Mouse (Mus musculus) left cerebral cortex, postnatal 4 days (tissue): ENCODE results near the gene Rassf3. TPM values are rescaled to one million over a fixed set of nuclear protein-coding genes. Genes with fewer than 3 reads are reported as not detected.
A peak's percentile ranks its signal among the peaks of the same experiment; 100 is the strongest.

Experiments
- DNase-seq: peaks from one replicate; pipeline ENCODE4 v3.0.0-alpha.2; 2022
- intact Hi-C: fragments of 180-260 bp; cut with DNase I; formaldehyde crosslinking; loops from one replicate; pipeline ENCODE4 v1.15.1; 2025
- total RNA-seq, 2 experiments: library from RNA; stranded (reverse); gene quantifications; 2 replicates each; pipeline ENCODE4 v1.2.3; 2021

Gene Rassf3
- total RNA-seq, 2 experiments from 2014 or later = 17.4 to 22.9 TPM

DNA sequence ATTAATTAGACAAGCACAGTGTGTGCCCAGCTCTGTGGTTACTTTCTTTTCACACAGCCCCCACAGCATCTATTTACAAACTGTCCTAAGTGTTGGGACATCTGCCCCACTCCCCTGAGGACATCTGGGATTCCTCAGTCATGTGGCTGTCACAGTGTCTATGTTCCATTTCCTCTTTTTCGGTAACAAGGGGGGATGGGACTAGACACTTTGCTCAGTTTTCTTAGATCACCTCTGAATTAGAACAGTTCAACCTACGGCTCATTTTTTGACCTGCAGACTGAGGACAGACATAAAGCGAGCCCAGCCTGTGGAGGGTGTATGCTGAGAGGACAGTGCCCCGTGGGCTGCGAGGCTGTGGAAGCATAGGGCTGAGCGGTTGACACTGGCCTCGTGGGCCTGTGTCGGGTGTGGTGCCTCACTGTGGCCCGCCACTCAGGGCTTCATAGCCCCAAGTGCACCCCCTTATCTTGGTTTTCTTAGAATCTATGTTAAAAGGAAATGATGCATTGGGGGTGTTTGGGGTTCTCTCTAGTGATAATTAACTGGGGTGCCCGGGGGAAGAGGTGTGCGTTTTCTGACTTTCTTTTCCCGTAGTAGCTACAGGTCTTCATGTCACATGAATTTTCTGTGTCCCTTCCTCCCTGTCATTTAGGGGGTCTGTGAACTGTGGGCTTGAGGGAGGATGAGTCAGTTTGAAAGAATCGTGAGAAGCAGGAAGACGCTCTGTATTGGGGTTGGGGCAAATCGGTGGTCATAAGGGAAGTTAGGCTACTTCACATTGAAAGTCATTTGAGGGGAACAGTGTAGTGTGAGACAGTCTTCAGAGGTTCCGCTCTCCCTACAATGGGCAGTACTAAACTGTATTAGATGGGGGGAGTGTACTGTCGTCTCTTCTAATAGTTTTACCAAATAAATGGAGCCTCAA lies 101.2 kb downstream of the Rassf3 start:
- no peak for DNase-seq
- intact Hi-C loops = no loop called here

GRCm38 (mm10) chr10:121374013-121374412 lies 102.1 kb downstream of the Rassf3 start:
- intact Hi-C loops = no loop called here
- DNase-seq = no peak

GRCm38 (mm10) chr10:121370777-121371176 lies 105.4 kb downstream of the Rassf3 start:
- intact Hi-C loops = no loop called here
- no peak for DNase-seq

DNA sequence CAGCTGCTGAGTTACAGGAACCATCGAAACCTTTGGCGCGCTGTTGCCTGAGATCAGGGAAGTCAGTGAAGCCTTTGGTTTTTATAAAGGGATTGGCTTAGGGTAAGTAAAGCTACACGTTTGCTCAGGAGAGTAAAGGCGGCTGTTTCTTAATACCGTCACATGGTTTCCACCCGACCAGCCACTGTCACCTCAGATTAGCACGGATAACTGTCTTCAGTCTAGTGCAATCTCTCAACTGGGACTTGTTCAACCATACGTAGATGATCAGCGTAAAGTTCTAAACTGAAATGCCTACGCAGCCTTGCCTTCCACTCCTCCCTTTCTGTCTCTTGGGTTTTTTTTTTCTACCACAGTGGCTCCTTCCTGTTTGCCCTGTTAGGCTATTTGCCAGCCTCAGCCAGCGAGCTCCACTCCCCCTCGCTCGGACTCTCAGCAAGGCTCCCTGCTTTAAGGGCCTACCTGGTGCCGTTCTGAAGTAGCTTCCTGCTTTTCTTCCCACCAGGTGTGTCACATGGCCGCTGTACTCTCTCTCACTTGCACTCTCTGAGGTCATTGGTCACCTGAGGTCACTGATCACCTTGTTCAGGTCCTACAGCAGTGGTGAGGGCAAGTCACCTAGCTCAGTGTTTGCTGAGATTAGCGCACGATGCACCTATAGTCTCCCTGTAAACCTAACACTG lies 107.2 kb downstream of the Rassf3 start:
- intact Hi-C loops = no loop called here
- no peak for DNase-seq

- DNase-seq = no peak
- intact Hi-C loops = no loop called here
Measured at GRCm38 (mm10) chr10:121367780-121368179, 108.4 kb downstream of the Rassf3 start.

DNA sequence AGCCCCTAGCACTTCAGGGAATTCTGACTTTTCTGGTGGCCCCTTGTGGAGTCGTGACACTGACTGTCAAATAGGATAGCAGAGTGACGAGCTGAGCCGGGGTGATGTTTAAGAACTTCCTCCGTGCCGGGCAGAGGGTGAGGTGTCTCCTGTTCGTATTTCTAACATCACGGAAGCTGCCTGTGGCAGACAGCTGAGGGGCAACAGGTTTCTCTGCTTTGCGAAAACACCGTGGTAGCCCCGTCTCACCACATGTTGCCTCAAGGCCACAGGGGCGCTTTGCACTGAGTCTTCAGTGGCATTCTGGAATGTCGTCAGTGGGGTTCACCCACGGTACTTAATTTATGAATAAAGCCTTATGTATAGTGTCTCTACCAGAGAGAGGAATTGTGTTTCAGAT lies 108.9 kb downstream of the Rassf3 start:
- no peak for DNase-seq
- intact Hi-C loops = no loop called here

DNA sequence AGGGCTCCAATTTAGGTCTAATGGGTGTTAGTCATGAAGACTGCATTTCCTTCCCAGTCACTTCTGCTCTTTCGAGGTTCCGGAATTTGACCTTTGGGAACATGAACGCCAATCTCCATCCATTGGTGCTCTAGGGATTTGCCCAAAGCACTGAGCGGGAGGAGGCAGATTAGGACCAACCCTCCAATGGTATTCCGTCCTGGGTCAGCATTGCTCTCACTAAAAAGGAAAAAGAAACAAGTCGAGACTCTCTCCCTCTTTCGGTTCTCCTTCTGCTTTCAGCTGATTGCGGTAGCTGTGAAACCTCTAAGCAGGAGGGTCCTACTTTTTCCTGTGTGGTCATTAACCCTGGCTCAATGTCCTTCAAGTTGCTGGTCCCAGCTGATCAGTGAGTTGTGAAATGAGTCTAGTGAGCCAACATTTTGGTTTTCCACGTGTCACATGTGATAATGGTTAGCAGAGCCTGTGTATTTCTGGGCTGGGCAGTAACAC lies 110.3 kb downstream of the Rassf3 start:
- intact Hi-C loops = no loop called here
- DNase-seq = no peak

DNA sequence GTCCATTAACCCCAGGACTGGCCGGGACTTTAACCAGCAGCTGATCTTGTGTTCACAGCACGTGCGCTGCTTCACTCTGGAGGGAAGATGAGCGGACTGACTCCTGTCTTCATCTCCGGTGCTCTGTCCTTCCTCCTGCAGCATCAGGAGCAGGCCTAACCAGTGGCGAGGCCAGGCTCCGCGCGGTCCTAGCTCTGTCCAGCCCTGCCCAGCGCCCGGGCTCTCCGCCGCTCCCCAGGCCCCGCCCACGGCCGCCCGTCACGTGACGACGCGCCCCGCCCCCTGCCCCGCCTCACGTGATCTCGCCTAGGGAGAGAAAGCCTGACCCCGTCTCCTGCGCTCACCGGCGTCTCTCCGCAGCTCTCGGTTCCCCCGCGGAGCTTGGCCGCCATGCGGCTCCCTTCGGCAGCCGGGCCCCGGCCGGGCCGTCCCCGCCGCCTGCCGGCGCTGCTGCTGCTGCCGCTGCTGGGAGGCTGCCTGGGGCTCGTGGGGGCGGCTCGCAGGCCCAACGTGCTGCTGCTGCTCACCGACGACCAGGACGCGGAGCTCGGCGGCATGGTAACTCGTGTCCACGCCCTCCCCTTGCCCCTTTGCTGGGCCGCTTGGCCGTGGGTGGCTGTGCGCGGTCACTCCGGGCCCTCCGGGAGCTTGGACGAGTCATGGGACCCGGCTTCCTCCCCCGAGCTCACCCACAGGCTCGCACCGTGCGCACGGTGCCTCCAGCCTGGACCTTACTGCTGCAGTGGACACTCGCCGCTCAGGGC lies 111.2 kb downstream of the Rassf3 start, which contains the start of gene Gns:
Gene Gns, plus strand, starts transcription at position 290 of the 764 bp plus-strand sequence.
- peak; percentile 96 for DNase-seq
- intact Hi-C loops = no loop called here

DNA sequence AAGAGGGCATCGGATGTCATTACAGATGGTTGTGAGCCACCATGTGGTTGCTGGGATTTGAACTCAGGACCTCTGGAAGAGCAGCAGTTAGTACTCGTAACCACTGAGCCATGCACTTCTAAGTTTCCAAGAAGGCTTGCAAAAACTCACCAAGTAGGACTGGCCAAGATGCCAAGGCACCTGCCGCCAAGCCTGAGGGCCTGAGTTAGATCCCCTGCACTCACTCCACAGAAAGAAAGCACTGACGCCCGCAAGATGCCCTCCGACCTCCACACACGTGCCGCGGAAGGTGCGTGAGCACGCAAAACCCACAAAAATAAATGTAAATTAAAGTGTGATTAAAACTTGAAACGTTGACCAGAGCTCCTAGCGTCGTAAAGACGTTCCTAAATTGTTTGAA lies 111.8 kb downstream of the Rassf3 start:
- no peak for DNase-seq
- intact Hi-C loops = no loop called here

DNA sequence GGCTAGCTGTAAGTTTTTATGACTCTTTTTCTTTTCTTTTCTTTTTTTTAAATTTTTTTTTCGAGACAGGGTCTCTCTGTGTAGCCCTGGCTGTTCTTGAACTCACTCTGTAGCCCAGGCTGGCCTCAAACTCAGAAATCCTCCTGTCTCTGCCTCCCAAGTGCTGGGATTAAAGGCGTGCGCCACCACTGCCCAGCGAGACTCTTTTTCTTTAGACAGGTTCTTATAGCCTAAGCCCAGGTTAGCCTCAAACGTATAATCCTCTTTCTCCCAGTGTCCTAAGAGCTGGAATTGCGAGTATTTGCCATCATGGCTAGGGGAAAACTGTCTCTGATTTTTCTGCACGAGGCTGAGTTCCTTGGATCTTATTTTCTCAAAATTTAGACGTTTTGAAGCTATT lies 112.9 kb downstream of the Rassf3 start:
- DNase-seq = no peak
- intact Hi-C loops = no loop called here

DNA sequence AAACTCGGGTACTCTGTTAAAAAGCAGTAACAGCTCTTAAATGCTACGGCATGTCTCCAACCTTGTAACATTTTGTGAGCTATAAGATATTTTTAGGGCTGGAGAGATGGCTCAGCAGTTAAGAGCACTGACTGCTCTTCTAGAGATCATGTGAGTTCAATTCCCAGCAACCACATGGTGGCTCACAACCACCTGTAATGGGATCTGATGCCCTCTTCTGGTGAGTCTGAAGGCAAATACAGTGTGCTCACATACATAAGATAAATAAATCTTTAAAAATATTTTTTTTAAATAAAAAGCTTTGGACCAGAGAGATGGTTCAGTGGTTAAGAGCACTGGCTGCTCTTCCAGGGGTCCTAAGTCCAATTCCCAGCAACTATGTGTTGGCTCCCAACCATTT lies 115.8 kb downstream of the Rassf3 start:
- no peak for DNase-seq
- intact Hi-C loops = no loop called here

Other genes with a start within 250 kb of the Rassf3 start
- gene Tbc1d30, start 125.1 kb downstream of the Rassf3 start, total RNA-seq = 10 to 100 TPM; 64.4 to 66.5 TPM
- 10 to 100 TPM; 61.0 to 67.6 TPM for gene Gns, start 111.3 kb downstream of the Rassf3 start, total RNA-seq
- gene Tbk1, start 110.4 kb upstream of the Rassf3 start, total RNA-seq = 10 to 100 TPM; 36.4 to 37.2 TPM
- 10 to 100 TPM; 75.3 to 75.5 TPM for gene Xpot, start 150.0 kb upstream of the Rassf3 start, total RNA-seq
- gene D930020B18Rik, start 165.2 kb upstream of the Rassf3 start, total RNA-seq = under 1 TPM; 0.32 to 0.93 TPM